Mouse (Mus musculus) frontal cortex, postnatal 10 days (tissue): ENCODE results near the gene Fam205a1.
"Not testable (repeated sequence)": the region's sequence is repeated elsewhere in the genome, so short reads cannot be mapped to it uniquely, and the experiment has no call there.

ENCODE experiments used
- DNase-seq, 2 experiments: peaks; one replicate each; pipeline ENCODE4 v3.0.0; 2022; ENCODE audit warnings: low spot score in 2 of 2, mixed read lengths in 1 of 2

Fam205a1 gene

GRCm38 (mm10) chr4:42853788-42854187 is at the start of gene Fam205a1:
TSS of gene Fam205a1 (minus strand) at chr4:42853888.
- DNase-seq = not testable (repeated sequence)

DNA sequence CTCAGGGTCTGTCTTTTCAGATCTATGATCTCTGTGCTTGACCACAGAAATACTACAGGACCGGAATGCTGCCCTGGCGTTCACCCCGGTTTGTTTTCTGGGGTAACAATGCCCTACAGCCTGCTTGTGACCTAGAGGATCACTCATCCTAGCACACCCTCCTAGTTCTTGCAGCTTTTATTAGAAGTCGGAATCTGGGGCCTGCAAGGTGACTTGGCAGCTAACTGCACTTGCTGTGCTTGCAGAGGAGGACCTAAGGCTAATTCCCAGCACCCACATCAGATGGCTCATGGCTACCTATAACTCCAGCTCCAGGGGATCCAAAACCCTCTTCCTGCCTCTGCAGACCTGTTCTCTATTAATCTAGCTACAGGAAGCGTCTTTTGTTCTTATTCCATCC is 49.0 kb upstream of the Fam205a1 start:
- no peak for DNase-seq

- no peak for DNase-seq
Observed at GRCm38 (mm10) chr4:42902174-42902573, 48.5 kb upstream of the Fam205a1 start.

DNA sequence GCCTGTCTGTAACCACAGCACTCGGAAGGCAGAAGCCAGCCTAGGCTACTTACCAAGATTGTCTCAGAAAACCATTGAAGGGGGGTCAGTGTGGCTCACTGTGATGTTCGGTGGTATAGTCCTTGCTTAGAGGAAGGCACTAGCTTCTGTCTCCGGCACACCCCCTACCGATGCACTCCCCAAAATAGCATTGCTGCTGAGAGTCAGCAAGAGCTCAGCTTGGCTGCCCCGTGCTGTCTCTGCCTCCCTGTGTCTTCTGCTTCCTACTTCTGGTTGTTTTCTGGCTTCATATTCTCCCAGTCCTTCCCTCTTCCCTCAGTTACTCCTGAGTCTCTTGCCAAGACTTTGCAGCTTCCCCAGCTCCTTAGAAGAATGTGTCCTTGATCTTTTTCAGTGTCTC is 47.2 kb upstream of the Fam205a1 start:
- DNase-seq = peak in 1 of 2 experiments; percentile 41

DNA sequence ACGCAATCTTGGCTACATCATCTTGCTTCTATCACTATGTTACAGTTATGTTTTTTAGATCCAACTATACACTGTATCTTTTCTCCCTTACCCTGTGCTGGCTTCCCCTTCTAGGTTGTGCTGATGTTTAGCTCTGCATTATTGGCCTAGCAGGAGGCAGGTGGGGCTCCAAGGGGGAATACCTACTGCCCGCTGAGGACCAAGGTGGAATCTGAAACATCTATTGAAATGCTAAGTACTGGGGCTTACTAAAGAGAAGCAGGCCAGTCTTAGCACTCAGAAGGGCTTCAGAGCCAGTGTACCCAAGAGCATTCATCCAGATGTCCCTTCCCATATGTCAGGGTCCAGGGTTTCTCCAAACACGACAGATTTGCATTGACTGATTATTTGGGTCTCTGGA is 45.2 kb upstream of the Fam205a1 start:
- DNase-seq = no peak

DNA sequence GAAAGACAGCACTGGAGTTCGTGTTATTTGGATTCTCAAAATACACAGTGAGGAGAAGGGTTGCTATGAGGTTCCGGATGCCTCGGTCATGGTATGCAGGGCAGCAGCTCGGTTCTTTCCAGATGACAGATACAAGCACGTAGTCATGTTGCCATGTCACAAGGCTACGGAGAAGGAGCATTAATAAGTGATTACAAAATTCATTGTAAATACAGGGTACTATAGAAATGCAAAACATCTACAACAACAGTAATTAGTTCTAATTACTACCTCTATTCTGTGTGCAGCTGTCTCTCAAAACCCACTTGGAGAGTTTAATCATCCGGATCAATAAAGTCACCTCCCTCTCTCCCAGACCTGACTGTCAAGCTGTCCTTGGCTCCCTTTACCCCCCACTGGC is 41.4 kb upstream of the Fam205a1 start:
- DNase-seq = no peak

- no peak for DNase-seq
Observed at GRCm38 (mm10) chr4:42891176-42891575, 37.5 kb upstream of the Fam205a1 start.

DNA sequence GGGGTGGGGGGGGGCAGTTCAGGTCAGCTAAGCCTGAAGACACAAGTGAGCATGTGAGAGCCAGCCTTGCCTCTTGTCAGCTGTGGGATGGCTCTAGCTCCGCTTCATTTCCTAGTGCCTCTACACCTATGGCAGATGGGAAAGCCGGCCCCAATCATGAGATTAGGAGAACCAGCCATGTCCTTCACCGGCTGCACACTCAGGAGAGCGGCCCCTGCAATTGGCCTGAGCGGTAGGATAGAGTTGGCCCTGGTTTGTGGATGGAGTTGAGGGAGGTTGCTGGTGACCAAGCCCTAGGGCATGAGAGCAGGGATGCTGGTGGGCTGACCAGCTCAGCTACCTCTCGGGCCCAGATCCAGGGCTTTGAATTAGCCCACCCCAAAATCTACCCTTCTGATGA is 35.1 kb upstream of the Fam205a1 start:
- no peak for DNase-seq

DNA sequence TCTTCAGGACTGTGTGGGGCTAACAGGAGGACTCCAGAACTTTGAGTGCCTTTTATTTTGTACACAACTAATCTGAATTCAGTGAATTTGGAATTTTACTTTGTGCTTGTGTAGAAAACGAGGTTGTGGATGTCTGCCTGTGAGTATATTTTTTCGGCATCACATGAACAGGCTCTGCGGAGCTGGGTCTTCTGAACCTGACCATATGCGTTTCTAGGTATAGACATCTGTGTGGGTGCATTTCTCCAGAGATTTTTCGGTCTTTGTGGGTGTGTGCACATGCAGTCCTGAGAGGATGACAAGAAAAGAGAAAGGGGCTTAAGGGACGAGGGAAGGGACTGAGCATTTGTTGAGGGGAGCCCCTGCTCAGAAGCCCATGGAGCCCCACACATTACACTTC is 33.2 kb upstream of the Fam205a1 start:
- DNase-seq = peak in 1 of 2 experiments; percentile 32

- no peak for DNase-seq
Observed at GRCm38 (mm10) chr4:42880677-42880948, 26.9 kb upstream of the Fam205a1 start.

- DNase-seq = no peak
Observed at GRCm38 (mm10) chr4:42879829-42880676, 26.4 kb upstream of the Fam205a1 start.

GRCm38 (mm10) chr4:42877657-42878056 is 24.0 kb upstream of the Fam205a1 start:
- no peak for DNase-seq

DNA sequence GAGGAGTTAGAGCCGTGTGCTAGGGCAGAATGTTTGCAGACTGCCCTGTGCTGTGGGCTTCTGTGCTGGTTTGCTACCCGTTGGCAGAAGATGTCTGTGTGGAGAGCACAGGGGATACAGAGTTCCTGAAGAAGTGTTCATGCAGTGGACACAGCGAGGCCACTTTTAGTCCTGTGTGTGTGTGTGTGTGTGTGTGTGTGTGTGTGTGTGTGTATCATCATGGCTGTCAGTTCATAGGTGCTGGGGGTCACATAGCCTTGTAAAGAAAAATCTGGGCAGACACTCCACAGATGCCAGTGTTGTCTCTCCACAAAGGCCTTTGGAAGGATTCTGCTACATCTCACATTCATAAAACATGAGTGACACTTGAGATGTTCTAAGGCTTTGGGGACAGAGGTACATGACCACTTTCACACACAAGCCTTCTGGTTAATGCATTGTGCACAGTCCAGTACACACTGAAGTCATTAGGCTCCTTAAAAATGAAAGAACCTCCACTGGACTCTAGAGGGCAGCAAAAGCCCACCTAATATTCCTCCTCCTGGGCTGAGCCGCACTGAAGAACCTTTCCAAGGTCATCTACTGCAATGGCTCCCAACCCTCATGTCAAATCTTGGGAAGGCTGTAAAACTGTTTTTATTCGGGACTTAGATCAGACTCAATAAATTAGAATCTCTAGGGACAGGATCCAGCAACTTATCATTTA is 23.1 kb upstream of the Fam205a1 start:
- peak in 1 of 2 experiments; percentile 37 for DNase-seq

- no peak for DNase-seq
Observed at GRCm38 (mm10) chr4:42874134-42874533, 20.4 kb upstream of the Fam205a1 start, which contains the start of gene Fam205c. TSS of gene Fam205c (minus strand) at chr4:42874234.

- no peak for DNase-seq
Observed at GRCm38 (mm10) chr4:42872746-42873435, 19.2 kb upstream of the Fam205a1 start.

DNA sequence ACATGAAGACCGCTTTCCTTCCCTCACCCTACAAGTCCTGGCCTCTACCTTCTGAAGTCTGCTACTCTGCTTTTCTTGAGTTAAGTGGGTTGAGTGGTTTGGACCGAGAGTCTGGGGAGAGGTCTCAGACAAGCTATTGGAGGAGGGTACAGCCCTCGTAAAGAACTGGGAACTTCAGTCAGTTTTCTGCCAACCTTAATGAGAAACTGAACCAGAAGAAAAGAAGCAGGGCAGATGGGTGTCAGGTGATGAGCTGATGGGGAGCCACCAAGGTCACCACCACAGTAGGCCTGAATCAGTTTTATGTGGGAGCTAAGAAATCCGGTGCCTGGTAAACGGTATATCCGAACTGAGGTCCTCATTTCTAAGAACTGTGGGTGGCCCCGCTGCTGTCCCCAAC is 18.5 kb upstream of the Fam205a1 start:
- no peak for DNase-seq

GRCm38 (mm10) chr4:42870748-42871147 is 17.1 kb upstream of the Fam205a1 start:
- no peak for DNase-seq

DNA sequence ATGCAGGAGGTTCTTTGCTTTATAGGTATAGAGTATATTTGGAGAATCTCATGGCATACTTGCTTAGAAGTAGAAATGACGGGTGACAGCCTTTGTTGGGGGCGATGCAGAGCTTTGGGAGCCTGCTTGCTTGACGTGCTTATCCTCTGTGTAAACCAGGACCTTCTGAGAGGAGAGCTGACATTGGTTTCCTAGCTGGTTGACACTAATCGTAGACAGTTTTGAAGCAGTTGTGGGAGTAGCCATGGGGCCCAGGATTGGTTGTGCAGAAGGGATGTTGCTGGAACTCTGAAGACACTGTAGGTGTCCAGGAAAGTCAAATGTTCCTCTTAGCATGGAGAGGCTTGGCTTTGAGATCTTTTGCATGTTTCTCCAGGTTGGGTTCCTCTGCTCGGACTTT is 14.5 kb upstream of the Fam205a1 start:
- no peak for DNase-seq

DNA sequence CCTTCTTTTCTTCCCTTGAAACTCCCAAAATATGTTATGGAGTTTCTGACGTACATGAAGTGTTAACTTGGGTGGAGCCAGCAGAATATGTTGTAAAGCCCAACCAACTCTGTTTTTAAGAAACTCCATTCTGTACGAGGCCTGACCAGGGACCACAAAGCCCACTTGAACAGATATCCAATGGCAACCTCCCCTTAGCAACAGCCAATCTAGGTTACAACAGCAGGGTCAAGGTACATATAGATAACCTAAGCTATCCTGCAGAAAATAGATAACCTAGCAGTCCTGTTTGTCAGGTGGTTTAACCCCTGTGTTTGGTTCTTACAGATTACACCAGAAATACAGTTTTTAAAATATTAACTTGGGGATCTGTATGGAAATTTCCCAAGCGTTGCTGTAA is 13.7 kb upstream of the Fam205a1 start:
- no peak for DNase-seq

- not testable (repeated sequence) for DNase-seq
Observed at GRCm38 (mm10) chr4:42863487-42863886, 9.8 kb upstream of the Fam205a1 start.

DNA sequence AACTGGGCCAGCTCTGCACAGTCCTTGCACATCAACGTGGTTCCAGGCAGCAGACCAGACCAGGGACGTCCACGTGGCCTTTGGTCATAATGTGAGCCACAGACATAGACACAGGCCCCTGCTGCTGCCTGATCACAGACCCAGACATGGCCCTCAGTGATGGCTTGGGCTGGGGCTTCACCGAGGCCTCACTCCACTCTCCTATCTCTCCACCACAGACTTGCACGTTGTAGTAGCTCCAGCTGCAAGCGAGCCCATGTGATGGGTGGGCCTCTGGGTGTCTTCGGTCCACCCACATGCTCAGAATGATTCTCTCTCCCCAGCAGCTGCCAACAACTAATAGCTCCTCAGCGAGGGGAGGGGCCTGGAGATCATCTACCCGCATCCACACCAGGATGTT is 6.8 kb upstream of the Fam205a1 start:
- not testable (repeated sequence) for DNase-seq

- DNase-seq = not testable (repeated sequence)
Observed at GRCm38 (mm10) chr4:42856671-42857070, 3.0 kb upstream of the Fam205a1 start, which contains the start of gene Gm12394. TSS of gene Gm12394 (minus strand) at chr4:42856771.
